Comparison of ENCODE assay signal across 8 mouse cellular contexts in genomic region chr2:30587161-30587560, GRCm38 (mm10). TPM values are rescaled to one million over a fixed set of nuclear protein-coding genes. Genes with fewer than 3 reads are reported as not detected.
DNase-seq lines count a peak whose midpoint lies in the region; TF ChIP-seq lines count a peak whose summit lies in the region.

No protein-coding gene starts in this region.

- WGBS in cerebellum, adult 2 months: 25% methylated on average over 8 of the region's 8 CpGs

- H3K4me1 ChIP-seq in cerebellum, adult 2 months (ENCODE audit: control insufficient read depth, insufficient read depth, low read length): peaks cover 12% of the 10 kb centered on the region

- no peak overlapping the region for H3K4me3 ChIP-seq in cerebellum, adult 2 months (replicated peaks; ENCODE audit: insufficient read depth, low read depth, low read length)

- DNase-seq in cerebellum, adult 11-12 months: peak; percentile 52
- no peak for DNase-seq in cerebellum, adult 2 months
- DNase-seq in urinary bladder, postnatal 14 days (ENCODE audit: low spot score): peak; percentile 60
- DNase-seq in urinary bladder, postnatal 10 days (ENCODE audit: low spot score): no peak
- DNase-seq in kidney, adult 11 months: peak; percentile 56
- peak; percentile 87 for DNase-seq in lung, postnatal 36 days
- DNase-seq in thymus, postnatal 25 days: peak; percentile 83
- no peak for DNase-seq in ovary, adult 18-20 months (ENCODE audit: low spot score)

- H3K27me3 ChIP-seq in cerebellum, adult 2 months (ENCODE audit: control insufficient read depth, insufficient read depth, low read length): no peaks in the 10 kb centered on the region

- TF ChIP-seq CTCF in cerebellum, adult 2 months (IDR thresholded peaks at IDR 0.05; ENCODE audit: borderline replicate concordance, insufficient read depth, low read depth, low read length): no peak

- H3K27ac ChIP-seq in cerebellum, adult 2 months (ENCODE audit: insufficient read depth, low read length): no peak overlapping the region

- TF ChIP-seq POLR2A in cerebellum, adult 2 months (IDR thresholded peaks at IDR 0.05; ENCODE audit: borderline replicate concordance, insufficient read depth, low read length): no peak

RNA-seq across cellular contexts. Expression of gene Cstad, which starts 7.7 kb away (rescaled TPM):
- 3.2 and 3.7 TPM in 2 replicates for polyA plus RNA-seq in cerebellum, adult 2 months (2012; rRNA removed)

Comparison
In these comparisons a context has a peak if more than half of its experiments do, and no peak if none do; other contexts are left out.
1. DNase-seq: peak in cerebellum, adult 11-12 months (single experiment), urinary bladder, postnatal 14 days (single experiment), kidney, adult 11 months (single experiment), lung, postnatal 36 days (single experiment) and thymus, postnatal 25 days (single experiment); none in cerebellum, adult 2 months (0 of 2), urinary bladder, postnatal 10 days (single experiment) and ovary, adult 18-20 months (single experiment).